Mouse (Mus musculus) CD4-positive, CD25-positive, alpha-beta regulatory T cell (primary cell): ENCODE data around the gene Wfdc15a. TPM values are rescaled to one million over a fixed set of nuclear protein-coding genes. Genes with fewer than 3 reads are reported as not detected.

Experiments
- polyA plus RNA-seq: library from polyadenylated mRNA; unstranded; fragments of 100-300 nt; shearing (Covaris generic); gene quantifications from one replicate; pipeline ENCODE4 v1.2.1, GENCODE M21; 2017

Wfdc15a gene
- polyA plus RNA-seq, result not detected

DNA sequence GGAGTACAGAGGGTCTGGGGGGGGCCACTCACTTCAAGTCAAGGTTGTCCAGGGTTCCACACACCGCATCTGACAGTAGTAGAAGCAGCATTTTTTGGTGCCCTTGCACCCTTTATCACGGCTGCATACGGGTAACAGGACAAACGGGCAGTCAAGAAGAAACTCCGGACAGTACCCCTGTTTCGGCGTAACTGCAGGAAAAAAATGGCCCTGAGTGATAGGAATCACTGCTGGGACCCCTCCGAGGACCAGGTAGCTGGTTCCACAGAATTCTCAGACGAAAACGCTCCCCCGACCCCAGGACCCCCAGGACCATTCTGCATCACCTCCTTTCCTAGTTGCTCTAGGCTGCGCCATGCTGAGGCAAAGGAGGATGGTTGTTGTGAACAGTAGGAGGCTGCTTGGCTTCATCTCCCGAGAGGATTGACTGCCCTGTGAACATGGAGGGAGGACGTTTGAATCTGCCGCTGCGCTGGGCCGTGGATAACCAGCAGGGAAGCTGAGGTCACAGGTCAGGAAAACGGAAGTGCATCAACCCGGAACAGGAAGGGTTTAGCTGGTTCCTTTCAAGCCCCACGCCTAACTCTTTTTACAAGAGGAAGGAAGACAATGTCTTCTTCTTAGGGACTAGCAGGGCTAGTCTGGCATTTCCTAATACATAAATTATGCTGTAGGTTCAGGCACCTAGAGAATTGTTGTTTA lies at the start of gene Wfdc15a:
Wfdc15a (minus strand) TSS at position 505 of the 702 bp plus-strand sequence.

DNA sequence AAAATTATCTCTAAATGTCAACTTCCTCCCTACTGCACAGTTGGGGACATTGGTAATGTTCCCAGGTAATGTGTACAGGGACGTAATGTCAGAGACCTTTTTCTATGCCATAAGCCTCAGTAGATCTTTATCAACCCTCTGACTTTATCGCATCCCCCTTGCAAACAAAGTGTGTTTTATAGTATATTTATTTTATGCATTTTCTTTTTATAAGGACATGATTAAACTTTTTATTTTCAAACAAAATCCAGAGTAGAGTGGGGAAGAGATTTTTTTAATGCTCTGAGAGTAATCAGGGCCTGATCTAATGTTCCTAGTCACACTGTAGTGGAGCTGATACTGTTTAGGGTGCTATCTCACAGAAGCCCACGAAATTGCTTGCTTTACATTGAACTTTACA lies 38.4 kb upstream of the Wfdc15a start, which contains the start of gene Svs2:
Svs2 (minus strand) TSS at position 101 of the 400 bp plus-strand sequence.

DNA sequence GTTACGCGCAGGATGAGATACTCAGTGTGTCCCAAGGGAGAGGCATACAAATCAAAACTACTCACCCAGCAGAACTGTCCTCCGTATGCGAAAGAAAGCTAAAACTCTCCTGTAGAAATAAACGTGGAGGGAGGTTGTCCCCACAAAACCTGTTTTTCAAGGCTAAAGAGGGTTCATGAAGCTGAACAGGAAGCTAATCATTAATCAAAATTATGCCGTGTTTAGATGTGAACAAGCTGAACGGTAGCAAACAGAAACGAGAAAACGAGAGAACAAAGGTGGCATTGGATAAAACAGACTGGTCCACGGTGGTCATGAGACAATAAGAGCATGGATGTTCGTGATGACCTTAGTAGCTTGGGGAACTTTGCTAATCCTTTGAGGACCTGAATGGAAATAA lies 21.6 kb upstream of the Wfdc15a start, which contains the start of gene Wfdc15b:
Wfdc15b (minus strand) TSS at position 139 of the 400 bp plus-strand sequence.

DNA sequence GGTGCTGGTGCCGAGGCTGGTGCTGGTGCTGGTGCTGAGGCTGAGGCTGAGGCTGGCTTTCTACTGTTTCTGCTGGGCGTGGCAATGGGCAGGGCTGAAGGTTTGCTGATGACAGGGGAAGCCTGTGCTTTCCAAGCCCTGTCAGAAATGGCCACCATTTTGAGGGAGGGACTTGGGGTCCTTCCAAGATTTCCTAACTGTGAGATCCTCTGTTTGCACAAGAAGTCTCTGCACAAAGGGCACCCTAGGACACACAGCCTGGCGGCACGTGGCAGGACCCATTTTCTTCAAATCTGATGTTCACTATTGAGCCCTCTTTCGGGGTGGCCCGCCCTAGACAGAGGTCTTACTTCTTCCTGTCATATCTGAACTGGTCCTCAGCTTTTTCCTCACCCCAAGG lies 9.4 kb downstream of the Wfdc15a start, which contains the start of gene Wfdc12:
Wfdc12 (minus strand) TSS at position 33 of the 400 bp plus-strand sequence.

DNA sequence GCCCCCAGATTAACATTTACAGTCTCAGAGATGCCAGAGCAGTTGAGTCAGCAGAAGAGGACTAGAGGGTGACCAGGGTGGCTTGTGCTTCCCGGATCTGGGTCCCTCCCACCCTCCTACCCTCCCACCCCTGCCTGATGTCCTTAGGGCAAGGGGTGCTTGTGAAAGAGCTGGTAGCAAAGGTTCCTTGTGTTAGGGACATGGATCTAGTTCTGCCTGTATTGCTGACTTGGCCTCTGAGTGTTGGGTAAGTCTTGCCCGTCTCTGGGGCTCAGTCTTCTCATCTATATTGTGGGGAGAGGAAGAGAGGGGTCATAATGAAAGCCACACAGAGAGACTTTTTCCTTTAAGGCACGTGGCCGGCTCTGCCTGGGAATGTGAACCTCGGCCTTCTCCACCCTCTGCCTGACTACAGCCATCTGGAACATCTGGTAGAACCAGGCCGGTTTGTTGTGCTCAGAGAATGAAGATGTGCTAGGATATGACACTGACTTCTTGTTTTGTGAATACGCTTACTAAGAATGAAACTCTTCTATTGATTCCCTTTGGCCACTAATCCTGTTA lies 17.2 kb downstream of the Wfdc15a start, which contains the start of gene Wfdc5:
Wfdc5 (minus strand) TSS at position 51 of the 564 bp plus-strand sequence.

DNA sequence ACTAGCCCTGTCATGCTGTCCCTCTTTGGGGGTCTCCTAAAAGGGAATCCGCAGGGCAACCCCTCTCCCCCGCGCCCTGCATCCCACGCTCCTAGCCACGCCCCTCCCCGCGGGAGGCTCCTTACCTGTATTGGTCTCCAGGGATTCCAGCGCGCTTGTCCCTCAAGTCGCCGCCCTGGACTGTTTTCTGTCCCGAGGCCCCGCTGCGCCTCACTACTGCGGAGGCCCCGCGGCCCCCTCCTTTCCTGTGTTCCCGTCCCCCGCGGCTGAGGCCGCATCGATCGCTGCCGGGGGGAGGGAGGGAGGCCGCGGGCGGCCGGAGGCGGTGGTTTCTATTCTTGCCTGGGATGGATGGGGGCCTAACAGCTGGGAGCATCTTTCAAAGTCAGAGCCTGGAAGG lies 29.0 kb downstream of the Wfdc15a start, which contains the start of gene Kcns1:
Kcns1 (minus strand) TSS at position 212 of the 400 bp plus-strand sequence.

Other genes starting within 250 kb of the Wfdc15a start
- gene Ywhab, start 205.2 kb downstream of the Wfdc15a start, polyA plus RNA-seq, result 210 TPM
- gene Pabpc1l, start 174.7 kb downstream of the Wfdc15a start, polyA plus RNA-seq, result 1.2 TPM
- 213 TPM for gene Stk4, start 129.8 kb downstream of the Wfdc15a start, polyA plus RNA-seq
- gene Tomm34, start 129.0 kb downstream of the Wfdc15a start, polyA plus RNA-seq, result 144 TPM
- 0.06 TPM for gene Kcns1, start 29.0 kb downstream of the Wfdc15a start, polyA plus RNA-seq
- not detected for gene Wfdc5, start 17.4 kb downstream of the Wfdc15a start, polyA plus RNA-seq
- not detected for gene Wfdc12, start 9.5 kb downstream of the Wfdc15a start, polyA plus RNA-seq
- gene Wfdc15b, start 21.5 kb upstream of the Wfdc15a start, polyA plus RNA-seq, result not detected
- gene Svs2, start 38.3 kb upstream of the Wfdc15a start, polyA plus RNA-seq, result not detected
- gene Svs3b, start 56.5 kb upstream of the Wfdc15a start, polyA plus RNA-seq, result not detected
- gene Svs4, start 78.3 kb upstream of the Wfdc15a start, polyA plus RNA-seq, result not detected
- gene Svs3a, start 89.1 kb upstream of the Wfdc15a start, polyA plus RNA-seq, result not detected
- gene Svs6, start 116.6 kb upstream of the Wfdc15a start, polyA plus RNA-seq, result not detected
- gene Svs5, start 132.6 kb upstream of the Wfdc15a start, polyA plus RNA-seq, result not detected
- 4.8 TPM for gene Slpi, start 189.0 kb upstream of the Wfdc15a start, polyA plus RNA-seq
- gene Rbpjl, start 203.0 kb upstream of the Wfdc15a start, polyA plus RNA-seq, result not detected
- not detected for gene Matn4, start 205.0 kb upstream of the Wfdc15a start, polyA plus RNA-seq
- 17.7 TPM for gene Sdc4, start 243.8 kb upstream of the Wfdc15a start, polyA plus RNA-seq